Mouse (Mus musculus) neural tube, embryonic 11.5 days (tissue): ENCODE measurements at regions not wholly inside any gene's neighbourhood (a gene's known extent, or its start where the extent isn't known, plus 50 kb on each side); places are given as distances from the start of the nearest gene placed in this dataset.
A peak's percentile ranks its signal among the peaks of the same experiment; 100 is the strongest.

ENCODE experiments used
- ATAC-seq: fragments of 200-750 bp; cut with Nextera tagmentation; 2 replicates; pipeline ENCODE4 v1.8.0; 2017; ENCODE audit warnings: moderate number of reproducible peaks, mild to moderate bottlenecking, moderate TSS enrichment, moderate library complexity; ENCODE audit not compliant: insufficient read depth, low FRiP score, low TSS enrichment
- DNase-seq: peaks from one replicate; pipeline ENCODE4 v3.0.0-alpha.2; 2015; ENCODE audit warnings: low spot score
- H3K27ac ChIP-seq: fragments of 300-500 bp; sonication (generic); 2 replicates; pipeline ENCODE4 v1.5.1; 2014; ENCODE audit warnings: low read depth, mild to moderate bottlenecking, low read length
- H3K27me3 ChIP-seq: fragments of 300-500 bp; sonication (generic); 2 replicates; pipeline ENCODE4 v1.6.1; 2014; ENCODE audit warnings: mild to moderate bottlenecking, low read length, mixed read lengths; ENCODE audit not compliant: control insufficient read depth, insufficient read depth
- H3K36me3 ChIP-seq: fragments of 300-500 bp; sonication (generic); 2 replicates; pipeline ENCODE4 v1.6.1; 2014; ENCODE audit warnings: mild to moderate bottlenecking, low read length, moderate library complexity, mixed read lengths; ENCODE audit not compliant: control insufficient read depth, insufficient read depth
- H3K4me1 ChIP-seq: fragments of 300-500 bp; sonication (generic); 2 replicates; pipeline ENCODE4 v1.6.1; 2014; ENCODE audit warnings: low read length, mixed read lengths; ENCODE audit not compliant: control insufficient read depth, insufficient read depth
- H3K4me2 ChIP-seq: fragments of 300-500 bp; sonication (generic); 2 replicates; pipeline ENCODE4 v1.6.1; 2014; ENCODE audit warnings: low read depth, mild to moderate bottlenecking, moderate library complexity
- H3K4me3 ChIP-seq: fragments of 300-500 bp; sonication (generic); 2 replicates; pipeline ENCODE4 v1.5.1; 2014; ENCODE audit warnings: low read depth, low read length
- H3K9ac ChIP-seq: fragments of 300-500 bp; sonication (generic); 2 replicates; pipeline ENCODE4 v1.6.1; 2014; ENCODE audit warnings: mild to moderate bottlenecking, low read length
- H3K9me3 ChIP-seq: fragments of 300-500 bp; sonication (generic); 2 replicates; pipeline ENCODE4 v1.6.1; 2016; ENCODE audit warnings: low read length; ENCODE audit not compliant: control insufficient read depth
- WGBS: fragments of 180-500 bp; shearing (Covaris S2); extraction: QIAGEN DNeasy Blood & Tissue Kit; methylation state at CpG from one replicate; pipeline ENCODE4 v1.1.7; 2014; 5-methylcytosine and 5-hydroxymethylcytosine counted together

DNA sequence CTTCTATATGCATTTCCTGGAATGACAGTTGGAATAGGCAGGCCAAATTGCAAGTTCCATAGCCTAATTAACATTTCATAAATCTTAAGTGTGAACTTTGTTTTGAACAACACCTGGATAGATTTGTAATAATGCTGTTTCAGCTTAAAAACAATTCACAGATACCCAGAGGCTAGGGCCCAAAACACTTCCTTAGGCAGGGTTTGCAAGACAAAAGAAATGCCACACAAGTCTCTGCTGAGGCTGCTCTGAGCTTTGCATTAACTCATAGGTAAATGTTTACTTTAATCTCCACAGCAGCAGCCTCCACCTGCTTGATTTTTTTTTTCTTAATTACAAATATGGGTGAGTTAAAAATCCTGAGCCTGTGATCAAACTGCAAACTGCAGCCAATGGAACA lies 118.4 kb downstream of the Gnat3 start:
- ATAC-seq = no peak
- no peak overlapping the region for H3K4me2 ChIP-seq

DNA sequence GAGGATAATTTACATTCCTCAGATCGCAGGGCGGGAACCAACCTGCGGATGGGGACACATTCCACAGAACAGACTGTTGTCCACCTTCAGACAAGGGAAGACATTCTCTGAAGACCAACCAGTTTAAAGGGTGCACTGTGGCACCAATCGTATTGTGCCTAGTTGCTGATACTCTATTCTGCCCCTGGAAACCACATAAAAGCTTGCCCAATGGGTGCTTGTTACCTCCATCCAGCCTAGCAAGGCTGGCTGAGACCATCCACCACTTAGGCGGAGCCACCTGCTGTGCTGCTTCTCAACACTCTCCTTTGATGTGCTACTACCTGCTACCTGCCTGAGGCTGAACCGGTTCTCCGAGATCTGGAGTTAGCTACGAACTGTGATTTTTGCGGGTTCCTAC lies 119.9 kb downstream of the Gnat3 start:
- ATAC-seq (no peak), DNase-seq (no peak)
- no peak overlapping the region for H3K4me3 ChIP-seq
- no peaks in the 10 kb centered on the region for H3K36me3 ChIP-seq
- H3K4me1 ChIP-seq = no peaks in the 10 kb centered on the region
- H3K9me3 ChIP-seq = no peaks in the 10 kb centered on the region
- no peak overlapping the region for H3K27ac ChIP-seq
- 82% methylated on average over 9 of the region's 9 CpGs for WGBS
- no peaks in the 10 kb centered on the region for H3K27me3 ChIP-seq
- no peak overlapping the region for H3K4me2 ChIP-seq
- no peak overlapping the region for H3K9ac ChIP-seq

More for the DNA sequence above, 118.4 kb downstream of the Gnat3 start:
- Histone ChIP-seq H3K27ac (no peak overlapping the region), H3K27me3 (no peaks in the 10 kb centered on the region), H3K4me3 (no peak overlapping the region), H3K9ac (no peak overlapping the region), H3K36me3 (no peaks in the 10 kb centered on the region), H3K4me1 (no peaks in the 10 kb centered on the region), H3K9me3 (no peaks in the 10 kb centered on the region)
- no peak for DNase-seq

DNA sequence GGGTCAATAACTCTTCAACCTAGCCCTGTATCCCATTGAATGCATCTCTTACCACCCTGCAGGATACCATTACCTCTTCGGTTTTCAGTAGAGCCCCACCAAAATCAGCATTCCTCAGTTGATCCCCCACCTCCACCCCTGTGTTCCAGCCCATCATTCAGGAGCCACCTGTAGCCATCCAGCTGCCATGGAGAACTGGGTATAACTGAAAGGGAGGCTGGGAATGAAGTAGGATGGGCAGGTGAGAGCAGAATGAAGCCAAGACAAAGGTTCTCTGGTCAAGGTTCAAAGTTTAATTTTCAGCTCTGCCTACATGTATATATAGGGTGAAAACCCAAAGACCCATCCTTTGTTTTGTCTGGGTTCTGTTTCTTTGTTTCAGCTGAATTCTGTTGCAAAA lies 121.4 kb downstream of the Gnat3 start:
- H3K9me3 ChIP-seq = no peaks in the 10 kb centered on the region
- H3K4me1 ChIP-seq = no peaks in the 10 kb centered on the region
- no peak overlapping the region for H3K9ac ChIP-seq
- 50% methylated on average over 1 of the region's 1 CpGs for WGBS
- H3K36me3 ChIP-seq = no peaks in the 10 kb centered on the region
- H3K27me3 ChIP-seq = no peaks in the 10 kb centered on the region
- no peak overlapping the region for H3K27ac ChIP-seq
- ATAC-seq (no peak), DNase-seq (no peak)
- no peak overlapping the region for H3K4me3 ChIP-seq
- no peak overlapping the region for H3K4me2 ChIP-seq

DNA sequence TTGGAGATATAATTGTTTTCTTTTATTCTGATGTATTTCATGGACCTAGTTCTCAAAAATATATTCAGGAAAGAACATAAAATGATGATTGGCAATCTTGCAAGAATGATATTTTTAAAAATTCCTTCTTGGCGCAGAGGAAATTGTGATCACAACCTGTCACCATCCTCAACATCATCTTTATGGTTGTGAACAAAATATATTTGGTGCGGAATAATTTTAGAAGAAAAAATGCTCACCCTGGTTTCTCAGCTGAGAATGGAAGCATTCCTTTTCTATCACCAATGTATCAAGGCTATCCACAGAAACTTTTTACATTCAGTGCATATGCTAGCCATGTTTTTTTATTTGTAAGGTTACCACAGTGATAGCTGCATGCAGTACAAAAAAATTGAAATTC lies 123.1 kb downstream of the Gnat3 start:
- no peak for DNase-seq
- WGBS = 90% methylated on average over 2 of the region's 2 CpGs
- Histone ChIP-seq H3K9me3 (no peaks in the 10 kb centered on the region), H3K9ac (no peak overlapping the region), H3K4me2 (no peak overlapping the region), H3K4me3 (no peak overlapping the region), H3K36me3 (no peaks in the 10 kb centered on the region), H3K4me1 (no peaks in the 10 kb centered on the region), H3K27me3 (no peaks in the 10 kb centered on the region), H3K27ac (no peak overlapping the region)
- ATAC-seq = no peak

DNA sequence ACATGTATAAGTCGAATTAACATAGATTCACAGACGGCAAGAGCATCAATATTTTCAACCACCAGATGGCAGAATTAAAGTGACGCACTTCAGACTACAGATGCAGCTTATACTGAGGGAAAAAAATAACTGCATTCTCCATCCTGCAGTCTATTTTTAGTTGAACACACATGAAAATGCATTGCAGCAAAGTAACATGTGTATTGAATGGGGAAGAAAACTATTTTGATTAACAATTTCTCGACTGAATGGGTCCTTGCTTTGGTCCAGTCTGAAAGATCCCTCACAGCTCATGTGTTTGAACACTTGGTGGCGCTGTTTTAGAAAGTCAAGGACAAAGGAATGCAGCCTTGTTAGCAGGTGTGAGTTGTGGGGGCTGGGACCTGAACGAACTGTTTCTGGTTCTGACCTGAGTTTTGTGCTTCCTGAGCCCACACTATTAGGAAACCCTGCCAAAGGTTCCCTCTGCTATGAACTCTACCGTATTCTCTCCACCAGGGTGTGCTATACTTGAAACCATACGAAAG lies 125.6 kb downstream of the Gnat3 start:
- Histone ChIP-seq H3K27ac (no peak overlapping the region), H3K36me3 (no peaks in the 10 kb centered on the region), H3K4me3 (no peak overlapping the region), H3K27me3 (no peaks in the 10 kb centered on the region), H3K4me1 (no peaks in the 10 kb centered on the region), H3K4me2 (no peak overlapping the region), H3K9me3 (no peaks in the 10 kb centered on the region), H3K9ac (no peak overlapping the region)
- DNase-seq (peak; percentile 58), ATAC-seq (peak; percentile 77)
- 48% methylated on average over 8 of the region's 8 CpGs for WGBS

DNA sequence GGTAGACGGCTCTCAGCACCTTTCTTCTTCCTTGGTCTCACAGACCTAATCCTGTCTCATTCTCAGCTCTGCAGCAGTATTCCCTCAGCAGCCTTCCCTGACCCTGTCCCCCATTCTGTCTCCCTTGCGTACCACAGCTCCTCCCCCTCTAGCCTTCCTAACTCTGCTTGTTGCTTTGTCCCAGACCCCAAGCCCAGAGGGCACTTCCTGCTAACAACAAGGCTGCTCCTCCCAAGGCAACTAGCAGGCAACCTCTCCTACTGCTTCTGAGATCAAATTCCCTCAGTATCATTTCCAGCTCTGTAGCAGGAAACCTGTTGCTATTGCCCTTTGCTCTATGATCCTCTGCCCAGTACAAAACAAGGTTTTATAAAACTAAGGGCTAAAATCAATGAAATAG lies 127.6 kb downstream of the Gnat3 start:
- ATAC-seq (no peak), DNase-seq (no peak)
- H3K27ac ChIP-seq = no peak overlapping the region

DNA sequence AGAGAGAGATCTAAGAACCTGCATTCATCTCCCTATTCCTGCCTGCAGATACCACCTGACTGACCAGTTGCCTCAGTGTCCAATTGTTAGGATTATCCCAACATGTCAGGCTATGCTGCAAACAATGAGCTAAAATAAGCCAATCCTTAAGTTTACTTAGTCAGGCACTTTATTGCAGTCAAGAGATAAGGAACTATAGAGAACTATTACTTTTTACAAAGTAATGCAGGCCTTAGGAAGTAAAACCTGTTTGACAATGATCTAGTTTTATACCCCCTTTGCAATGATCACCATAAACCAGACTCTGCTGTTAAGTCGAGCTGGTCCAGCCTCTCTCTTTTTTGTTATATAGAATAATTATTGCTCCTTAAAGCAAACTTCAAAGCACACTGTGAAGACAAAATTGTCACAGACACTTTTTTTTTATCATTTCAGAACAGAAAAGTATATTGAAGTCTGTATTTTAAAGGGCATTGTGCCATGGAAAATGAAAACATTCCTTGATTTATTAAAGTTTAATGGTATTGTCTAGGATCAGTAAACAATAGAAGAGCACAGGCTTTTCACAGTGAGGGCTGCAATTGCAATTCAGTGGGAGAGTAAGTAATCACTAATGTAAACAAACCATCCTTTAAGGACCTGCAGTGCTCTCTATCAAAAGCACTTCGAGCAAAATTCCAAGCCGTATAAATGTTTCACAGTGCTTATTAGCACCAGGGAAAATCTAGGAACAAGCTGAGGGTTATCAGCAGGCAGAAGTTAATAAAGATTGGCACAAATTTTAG lies 152.7 kb downstream of the Gnat3 start:
- H3K36me3 ChIP-seq = no peaks in the 10 kb centered on the region
- H3K4me1 ChIP-seq = no peaks in the 10 kb centered on the region
- DNase-seq (no peak), ATAC-seq (no peak)
- H3K9me3 ChIP-seq = no peaks in the 10 kb centered on the region
- H3K4me2 ChIP-seq = no peak overlapping the region
- no peak overlapping the region for H3K9ac ChIP-seq
- no peaks in the 10 kb centered on the region for H3K27me3 ChIP-seq
- no peak overlapping the region for H3K27ac ChIP-seq
- 22% methylated on average over 3 of the region's 3 CpGs for WGBS
- no peak overlapping the region for H3K4me3 ChIP-seq

More for the DNA sequence above, 127.6 kb downstream of the Gnat3 start:
- H3K36me3 ChIP-seq = no peaks in the 10 kb centered on the region
- H3K4me3 ChIP-seq = no peak overlapping the region
- 30% methylated on average over 2 of the region's 2 CpGs for WGBS
- no peaks in the 10 kb centered on the region for H3K27me3 ChIP-seq
- H3K4me2 ChIP-seq = no peak overlapping the region
- H3K9me3 ChIP-seq = no peaks in the 10 kb centered on the region
- H3K9ac ChIP-seq = no peak overlapping the region
- no peaks in the 10 kb centered on the region for H3K4me1 ChIP-seq

DNA sequence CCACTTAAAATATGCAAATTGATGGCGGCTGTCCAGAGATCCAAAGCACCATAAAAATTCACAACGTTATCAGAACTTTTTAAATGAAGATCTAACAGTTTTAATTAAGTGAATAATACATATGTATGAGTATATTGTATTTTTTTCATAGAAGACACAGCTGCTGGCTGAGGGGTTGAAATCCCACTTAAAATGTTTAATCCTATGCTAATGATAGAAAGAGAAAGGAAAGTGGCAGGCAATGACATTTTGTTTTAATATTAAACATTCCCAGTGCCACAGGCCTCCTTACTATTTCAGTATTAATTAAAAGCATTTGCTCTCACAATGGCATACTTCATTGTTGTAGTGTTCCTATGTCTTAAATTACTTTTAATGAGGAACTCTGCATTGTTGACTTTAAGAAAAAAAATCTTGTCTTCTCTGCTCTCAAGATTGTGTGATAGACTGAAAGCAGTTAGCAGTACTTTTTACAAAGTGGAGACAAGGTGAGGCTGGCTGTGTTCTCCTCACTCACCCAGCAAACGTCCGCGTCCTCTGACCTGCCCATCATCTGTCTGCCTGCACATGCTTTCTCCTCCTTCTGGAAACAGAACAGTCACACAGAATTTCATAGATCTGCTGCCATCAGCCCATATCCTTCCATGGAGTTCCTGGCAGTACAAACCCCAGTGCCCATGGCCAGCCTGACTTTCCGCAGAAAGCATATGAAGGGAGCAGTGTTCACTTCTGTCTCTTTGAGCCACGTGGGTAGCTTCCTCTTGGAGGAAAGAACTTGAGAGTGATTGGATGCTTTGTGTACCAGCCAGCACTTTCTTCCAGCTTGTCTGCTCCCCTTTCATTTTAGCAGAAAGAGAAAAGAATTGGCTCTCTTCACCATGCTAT lies 173.7 kb downstream of the Gnat3 start:
- 71% methylated on average over 7 of the region's 7 CpGs for WGBS
- H3K9me3 ChIP-seq = no peaks in the 10 kb centered on the region
- DNase-seq = no peak
- no peaks in the 10 kb centered on the region for H3K27me3 ChIP-seq
- no peak overlapping the region for H3K9ac ChIP-seq
- no peak overlapping the region for H3K4me2 ChIP-seq
- H3K27ac ChIP-seq = no peak overlapping the region
- H3K4me3 ChIP-seq = no peak overlapping the region
- ATAC-seq = no peak
- H3K36me3 ChIP-seq = no peaks in the 10 kb centered on the region
- H3K4me1 ChIP-seq = no peaks in the 10 kb centered on the region
